Mouse (Mus musculus): ENCODE measurements around the gene Ccdc39. TPM values are rescaled to one million over a fixed set of nuclear protein-coding genes. Genes with fewer than 3 reads are reported as not detected.

Ccdc39 gene
- polyA plus RNA-seq, 1 experiment from 2014 or later = 5.7 TPM

- no peaks in the 10 kb centered on the region for H3K36me3 ChIP-seq
- H3K4me3 ChIP-seq = no peak overlapping the region
- no peaks in the 10 kb centered on the region for H3K27me3 ChIP-seq (ENCODE audit: low read depth, poor library complexity, severe bottlenecking)
- no peaks in the 10 kb centered on the region for H3K9me3 ChIP-seq (replicated peaks)
- no peak overlapping the region for H3K27ac ChIP-seq (replicated peaks)
- WGBS = 90% methylated on average over 4 of the region's 4 CpGs
- no peak for DNase-seq (ENCODE audit: low spot score)
- no peaks in the 10 kb centered on the region for H3K4me1 ChIP-seq
Measured at GRCm38 (mm10) chr3:33850856-33851255, 6.7 kb upstream of the Ccdc39 start.

- 85% methylated on average over 6 of the region's 6 CpGs for WGBS
- no peaks in the 10 kb centered on the region for H3K9me3 ChIP-seq (replicated peaks)
- no peaks in the 10 kb centered on the region for H3K36me3 ChIP-seq
- no peak for DNase-seq (ENCODE audit: low spot score)
- peaks cover 15% of the 10 kb centered on the region for H3K4me1 ChIP-seq
- no peak overlapping the region for H3K27ac ChIP-seq (replicated peaks)
- no peak overlapping the region for H3K4me3 ChIP-seq
- H3K27me3 ChIP-seq (ENCODE audit: low read depth, poor library complexity, severe bottlenecking) = no peaks in the 10 kb centered on the region
Measured at GRCm38 (mm10) chr3:33846639-33847038, 2.5 kb upstream of the Ccdc39 start.

- H3K27me3 ChIP-seq (ENCODE audit: low read depth, poor library complexity, severe bottlenecking) = no peaks in the 10 kb centered on the region
- peaks cover 5% of the 10 kb centered on the region for H3K4me1 ChIP-seq
- H3K36me3 ChIP-seq = no peaks in the 10 kb centered on the region
- no peak overlapping the region for H3K4me3 ChIP-seq
- H3K9me3 ChIP-seq (replicated peaks) = no peaks in the 10 kb centered on the region
- H3K27ac ChIP-seq (replicated peaks) = no peak overlapping the region
- DNase-seq (ENCODE audit: low spot score) = no peak
- WGBS = 71% methylated on average over 10 of the region's 10 CpGs
Measured at GRCm38 (mm10) chr3:33838877-33839276, 5.2 kb downstream of the Ccdc39 start.

GRCm38 (mm10) chr3:33836576-33836975 is 7.5 kb downstream of the Ccdc39 start:
- Histone ChIP-seq H3K9me3 (replicated peaks) (no peaks in the 10 kb centered on the region), H3K4me3 (no peak overlapping the region), H3K36me3 (no peaks in the 10 kb centered on the region), H3K27ac (replicated peaks) (no peak overlapping the region), H3K27me3 (ENCODE audit: low read depth, poor library complexity, severe bottlenecking) (no peaks in the 10 kb centered on the region), H3K4me1 (no peaks in the 10 kb centered on the region)
- DNase-seq (ENCODE audit: low spot score) = no peak
- 95% methylated on average over 13 of the region's 13 CpGs for WGBS

- H3K4me1 ChIP-seq = no peaks in the 10 kb centered on the region
- 88% methylated on average over 10 of the region's 10 CpGs for WGBS
Measured at GRCm38 (mm10) chr3:33832351-33832750, 11.8 kb downstream of the Ccdc39 start.

GRCm38 (mm10) chr3:33824135-33824946 is 19.8 kb downstream of the Ccdc39 start:
- Histone ChIP-seq H3K27ac (replicated peaks) (no peak overlapping the region), H3K4me1 (no peaks in the 10 kb centered on the region), H3K4me3 (no peak overlapping the region), H3K36me3 (no peaks in the 10 kb centered on the region), H3K9me3 (replicated peaks) (no peaks in the 10 kb centered on the region), H3K27me3 (ENCODE audit: low read depth, poor library complexity, severe bottlenecking) (no peaks in the 10 kb centered on the region)
- peak; percentile 23 for DNase-seq (ENCODE audit: low spot score)
- 47% methylated on average over 9 of the region's 9 CpGs for whole genome bisulfite sequencing

More at GRCm38 (mm10) chr3:33832351-33832750, 11.8 kb downstream of the Ccdc39 start:
- no peak overlapping the region for H3K27ac ChIP-seq (replicated peaks)
- no peak overlapping the region for H3K4me3 ChIP-seq
- H3K9me3 ChIP-seq (replicated peaks) = no peaks in the 10 kb centered on the region
- no peaks in the 10 kb centered on the region for H3K27me3 ChIP-seq (ENCODE audit: low read depth, poor library complexity, severe bottlenecking)
- H3K36me3 ChIP-seq = no peaks in the 10 kb centered on the region
- no peak for DNase-seq (ENCODE audit: low spot score)

GRCm38 (mm10) chr3:33807151-33807550 is 37.0 kb downstream of the Ccdc39 start:
- no peaks in the 10 kb centered on the region for H3K4me1 ChIP-seq
- WGBS = 77% methylated on average over 1 of the region's 1 CpGs
- H3K9me3 ChIP-seq (replicated peaks) = no peaks in the 10 kb centered on the region
- H3K27me3 ChIP-seq (ENCODE audit: low read depth, poor library complexity, severe bottlenecking) = no peaks in the 10 kb centered on the region
- H3K36me3 ChIP-seq = peaks cover 81% of the 10 kb centered on the region
- DNase-seq (ENCODE audit: low spot score) = no peak
- H3K27ac ChIP-seq (replicated peaks) = no peak overlapping the region
- no peak overlapping the region for H3K4me3 ChIP-seq

GRCm38 (mm10) chr3:33800513-33800820 is 43.6 kb downstream of the Ccdc39 start:
- Histone ChIP-seq H3K4me1 (peaks cover 11% of the 10 kb centered on the region), H3K4me3 (peak overlapping the region; percentile 87), H3K27me3 (ENCODE audit: low read depth, poor library complexity, severe bottlenecking) (no peaks in the 10 kb centered on the region), H3K36me3 (peaks cover 26% of the 10 kb centered on the region), H3K27ac (replicated peaks) (peak overlapping the region; percentile 95), H3K9me3 (replicated peaks) (no peaks in the 10 kb centered on the region)
- DNase-seq (ENCODE audit: low spot score) = no peak
- under 1% methylated on average over 16 of the region's 16 CpGs for WGBS

GRCm38 (mm10) chr3:33799617-33800512 is 44.2 kb downstream of the Ccdc39 start, which contains the start of gene Ttc14:
Gene Ttc14 (plus strand): TSS chr3:33799832.
- DNase-seq (ENCODE audit: low spot score) = peak; percentile 97
- under 1% methylated on average over 90 of the region's 90 CpGs for WGBS
- Histone ChIP-seq H3K36me3 (peaks cover 20% of the 10 kb centered on the region), H3K9me3 (replicated peaks) (no peaks in the 10 kb centered on the region), H3K27ac (replicated peaks) (peak within 1 kb of the TSS; percentile 95), H3K4me3 (peak within 1 kb of the TSS; percentile 87), H3K27me3 (ENCODE audit: low read depth, poor library complexity, severe bottlenecking) (no peaks in the 10 kb centered on the region), H3K4me1 (peaks cover 11% of the 10 kb centered on the region)

- H3K9me3 ChIP-seq (replicated peaks) = no peaks in the 10 kb centered on the region
- no peaks in the 10 kb centered on the region for H3K36me3 ChIP-seq
- DNase-seq (ENCODE audit: low spot score) = no peak
- H3K4me1 ChIP-seq = no peaks in the 10 kb centered on the region
- H3K27me3 ChIP-seq (ENCODE audit: low read depth, poor library complexity, severe bottlenecking) = no peaks in the 10 kb centered on the region
- H3K4me3 ChIP-seq = no peak overlapping the region
- H3K27ac ChIP-seq (replicated peaks) = no peak overlapping the region
Measured at GRCm38 (mm10) chr3:33790975-33791374, 53.1 kb downstream of the Ccdc39 start.
